Mouse (Mus musculus) forebrain, embryonic 16.5 days (tissue): ENCODE measurements around the gene Palld. TPM values are rescaled to one million over a fixed set of nuclear protein-coding genes. Genes with fewer than 3 reads are reported as not detected.

Experiments
- ATAC-seq: fragments of 200-750 bp; cut with Nextera tagmentation; 2 replicates; pipeline ENCODE4 v1.8.0; 2017; ENCODE audit warnings: mild to moderate bottlenecking, moderate library complexity
- H3K27ac ChIP-seq: fragments of 300-500 bp; sonication (generic); 2 replicates; pipeline ENCODE4 v1.5.1; 2014; ENCODE audit warnings: low read length, control low read depth
- H3K27me3 ChIP-seq: fragments of 300-500 bp; sonication (generic); replicated peaks from 2 replicates; pipeline ENCODE4 v1.6.1; 2014; ENCODE audit warnings: low read length; ENCODE audit not compliant: control insufficient read depth, insufficient read depth
- H3K36me3 ChIP-seq: fragments of 300-500 bp; sonication (generic); 2 replicates; pipeline ENCODE4 v1.6.1; 2014; ENCODE audit not compliant: control insufficient read depth, insufficient read depth
- H3K4me1 ChIP-seq: fragments of 300-500 bp; sonication (generic); replicated peaks from 2 replicates; pipeline ENCODE4 v1.6.1; 2014; ENCODE audit warnings: low read length; ENCODE audit not compliant: control insufficient read depth, insufficient read depth
- H3K4me2 ChIP-seq: fragments of 300-500 bp; sonication (generic); 2 replicates; pipeline ENCODE4 v1.6.1; 2014; ENCODE audit warnings: mild to moderate bottlenecking, low read length, control low read depth
- H3K4me3 ChIP-seq: fragments of 300-500 bp; sonication (generic); replicated peaks from 2 replicates; pipeline ENCODE4 v1.5.1; 2014; ENCODE audit warnings: mild to moderate bottlenecking, low read length, control low read depth
- H3K9ac ChIP-seq: fragments of 300-500 bp; sonication (generic); replicated peaks from 2 replicates; pipeline ENCODE4 v1.6.1; 2014; ENCODE audit warnings: low read depth, low read length, control low read depth
- H3K9me3 ChIP-seq: fragments of 300-500 bp; sonication (generic); 2 replicates; pipeline ENCODE4 v1.6.1; 2016; ENCODE audit warnings: low read length; ENCODE audit not compliant: control insufficient read depth
- WGBS: fragments of 180-500 bp; shearing (Covaris S2); extraction: QIAGEN DNeasy Blood & Tissue Kit; methylation state at CpG from one replicate; pipeline ENCODE4 v1.1.7; 2014; 5-methylcytosine and 5-hydroxymethylcytosine counted together
- polyA plus RNA-seq: library from polyadenylated mRNA; unstranded; fragments of >200 nt; fragmentation: Nextera tagmentation; extraction: Ambion mirVana; gene quantifications from 2 replicates; pipeline ENCODE4 v1.2.1, GENCODE M21; 2015

The Palld gene
- polyA plus RNA-seq, 1 experiment from 2014 or later, result 16.8 TPM

DNA sequence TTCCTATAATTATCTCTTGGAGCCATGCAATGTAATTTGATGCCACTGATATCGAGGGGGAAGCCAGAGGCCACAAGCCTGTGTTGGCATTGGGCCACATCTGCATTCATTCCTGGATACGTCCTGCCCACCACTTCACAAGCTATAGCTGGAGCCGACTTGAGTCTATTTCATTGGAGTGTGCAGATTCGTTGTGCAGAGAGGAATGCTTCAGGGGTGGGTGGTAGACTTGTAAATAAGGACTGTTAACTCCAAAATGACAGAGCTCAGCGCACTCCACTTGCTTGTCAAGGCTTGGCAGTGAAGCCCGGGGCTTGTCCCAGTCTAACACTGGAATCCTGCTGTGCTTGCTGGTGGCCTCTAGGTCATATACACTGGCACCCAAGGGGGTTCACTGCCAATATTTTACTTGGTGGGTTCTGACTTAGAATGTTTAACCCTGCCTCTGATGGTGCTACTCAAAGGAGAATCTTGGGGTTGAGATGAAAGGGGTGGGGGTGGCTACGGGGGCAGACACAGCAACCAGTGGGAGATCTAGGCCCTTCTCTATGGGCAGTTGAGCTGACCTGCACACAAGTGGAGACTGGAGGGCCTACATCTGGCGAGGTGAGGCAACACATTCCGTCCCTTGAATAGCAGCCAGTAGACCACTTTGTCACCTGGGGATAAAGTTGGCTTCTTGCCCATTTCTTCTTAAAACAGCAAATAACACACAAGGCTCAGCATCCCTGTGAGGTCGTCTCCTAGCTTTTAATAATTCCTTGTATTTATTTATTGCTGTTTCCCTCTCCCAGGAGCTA is 157.1 kb downstream of the Palld start:
- ATAC-seq, result 0 out of 2 replicates have a peak, but pooled peaks have one; percentile 38
- Histone ChIP-seq H3K27ac (no peak overlapping the region), H3K4me1 (peaks cover 4% of the 10 kb centered on the region; the same call in 1 of the 2 replicates), H3K9ac (no peak overlapping the region), H3K4me3 (no peak overlapping the region), H3K4me2 (no peak overlapping the region), H3K9me3 (no peaks in the 10 kb centered on the region), H3K27me3 (no peaks in the 10 kb centered on the region), H3K36me3 (no peaks in the 10 kb centered on the region)
- WGBS, result 31% methylated on average over 10 of the region's 10 CpGs

DNA sequence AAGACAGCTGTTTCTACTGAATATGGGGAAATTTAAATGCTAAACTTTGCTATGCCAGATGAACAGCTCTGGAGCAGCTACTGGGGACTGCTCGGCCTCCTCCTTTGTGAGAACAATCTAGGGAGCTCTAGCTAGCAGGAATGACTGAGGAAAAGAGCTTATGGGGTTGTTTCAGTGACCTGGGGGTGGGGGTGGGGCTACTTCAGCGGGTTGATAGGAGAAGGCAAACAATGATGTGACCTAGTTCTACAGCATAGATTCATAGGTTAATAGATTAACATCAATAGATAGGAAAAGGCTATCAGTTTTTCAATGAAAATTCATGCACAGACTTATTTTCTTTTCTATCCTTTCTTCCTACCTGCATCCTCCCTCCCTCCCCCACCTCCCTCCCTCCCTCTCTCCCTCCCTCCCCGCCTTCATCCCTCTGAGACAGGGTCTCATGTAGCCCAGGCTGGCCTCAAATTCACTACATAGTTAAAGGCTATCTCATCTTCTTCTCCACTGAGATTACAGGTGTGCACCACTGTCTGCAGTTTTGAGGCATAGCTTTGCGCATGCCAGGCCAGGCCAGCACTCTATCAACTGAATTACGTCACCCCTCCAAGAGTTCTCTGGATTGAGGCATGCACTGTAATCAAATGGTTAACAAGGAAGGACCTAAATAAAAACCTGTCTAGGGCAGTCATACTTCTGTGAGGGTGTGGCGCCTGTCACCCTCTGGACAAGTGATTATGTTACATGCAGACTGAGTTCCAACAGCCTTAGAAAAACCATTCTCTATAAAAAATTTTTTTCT is 158.5 kb downstream of the Palld start:
- ATAC-seq, result no peak
- no peaks in the 10 kb centered on the region for H3K36me3 ChIP-seq
- no peaks in the 10 kb centered on the region for H3K9me3 ChIP-seq
- no peak overlapping the region for H3K4me3 ChIP-seq
- H3K9ac ChIP-seq, result no peak overlapping the region
- 83% methylated on average over 6 of the region's 6 CpGs for WGBS
- H3K4me2 ChIP-seq, result no peak overlapping the region
- H3K4me1 ChIP-seq, result peaks cover 4% of the 10 kb centered on the region; the same call in 1 of the 2 replicates
- no peaks in the 10 kb centered on the region for H3K27me3 ChIP-seq
- H3K27ac ChIP-seq, result no peak overlapping the region

DNA sequence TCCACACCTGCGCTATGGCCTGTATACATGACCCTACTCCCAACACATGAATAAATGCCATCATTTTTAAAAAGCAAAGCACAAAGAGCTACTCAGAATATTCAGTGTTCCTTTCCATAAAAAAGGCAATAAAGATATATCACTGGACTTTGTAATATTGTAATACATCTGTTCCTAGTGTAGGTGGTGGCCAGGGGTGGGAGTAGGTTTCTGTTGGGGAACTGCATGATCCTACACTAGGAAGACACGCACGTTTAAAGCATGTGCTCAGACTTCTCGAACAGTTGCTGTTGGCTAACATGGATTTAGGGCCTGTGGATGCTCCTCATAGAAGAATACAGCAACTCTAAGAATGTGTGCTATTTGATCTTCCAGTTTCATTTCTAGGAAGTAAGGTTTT is 165.0 kb downstream of the Palld start:
- no peak overlapping the region for H3K4me2 ChIP-seq
- no peak overlapping the region for H3K9ac ChIP-seq
- WGBS, result 95% methylated on average over 4 of the region's 4 CpGs
- no peaks in the 10 kb centered on the region for H3K4me1 ChIP-seq
- no peaks in the 10 kb centered on the region for H3K27me3 ChIP-seq
- no peaks in the 10 kb centered on the region for H3K9me3 ChIP-seq
- no peak overlapping the region for H3K27ac ChIP-seq
- H3K4me3 ChIP-seq, result no peak overlapping the region
- ATAC-seq, result no peak
- H3K36me3 ChIP-seq, result no peaks in the 10 kb centered on the region

DNA sequence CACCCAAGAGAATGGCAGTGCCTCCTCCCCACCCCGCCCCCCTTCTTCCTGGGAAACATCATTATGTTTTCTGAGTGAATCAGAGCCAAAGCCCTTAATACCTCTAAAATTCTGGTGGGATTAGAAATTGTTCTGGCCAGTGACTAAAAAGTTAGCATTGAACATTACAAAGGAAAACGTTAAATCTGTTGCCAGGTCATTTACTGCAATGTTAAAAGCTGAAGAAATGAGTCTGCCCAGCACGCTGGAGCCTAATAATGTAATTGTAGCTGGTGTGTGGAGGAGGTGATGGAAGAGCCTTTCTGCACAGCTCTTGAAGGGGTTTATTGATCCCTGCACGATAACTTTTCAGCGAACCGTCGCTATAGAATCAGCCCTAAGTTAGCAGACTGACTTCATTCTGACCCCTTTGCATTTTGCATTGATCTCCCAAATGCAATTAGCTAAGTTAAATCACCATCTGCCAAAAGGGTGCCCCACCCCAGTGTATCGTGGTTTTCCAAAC is 165.7 kb downstream of the Palld start:
- WGBS, result 80% methylated on average over 8 of the region's 8 CpGs
- no peak for ATAC-seq
- Histone ChIP-seq H3K27ac (no peak overlapping the region), H3K4me3 (no peak overlapping the region), H3K4me2 (no peak overlapping the region), H3K9me3 (no peaks in the 10 kb centered on the region), H3K4me1 (no peaks in the 10 kb centered on the region), H3K9ac (no peak overlapping the region), H3K36me3 (no peaks in the 10 kb centered on the region), H3K27me3 (no peaks in the 10 kb centered on the region)

DNA sequence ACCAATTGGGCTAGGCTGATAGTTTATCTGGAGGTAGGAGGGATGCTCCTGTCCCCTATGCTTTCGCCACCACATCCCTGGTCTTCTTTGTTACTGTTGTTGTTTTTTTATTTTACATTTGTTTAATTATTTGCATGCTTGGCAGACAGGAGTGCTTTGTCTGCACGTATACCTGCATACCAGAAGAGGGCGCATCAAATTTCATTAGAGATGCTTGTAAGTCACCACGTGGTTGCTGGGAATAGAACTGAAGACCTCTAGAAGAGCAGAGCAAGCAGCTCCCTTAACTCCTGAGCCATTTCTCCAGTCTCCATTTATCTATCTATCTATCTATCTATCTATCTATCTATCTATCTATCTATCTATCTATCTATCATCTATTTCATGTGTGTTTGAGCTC is 166.4 kb downstream of the Palld start:
- Histone ChIP-seq H3K4me1 (no peaks in the 10 kb centered on the region), H3K9me3 (no peaks in the 10 kb centered on the region), H3K36me3 (no peaks in the 10 kb centered on the region), H3K4me3 (no peak overlapping the region), H3K9ac (no peak overlapping the region), H3K4me2 (no peak overlapping the region), H3K27ac (no peak overlapping the region), H3K27me3 (no peaks in the 10 kb centered on the region)
- WGBS, result 54% methylated on average over 4 of the region's 4 CpGs
- ATAC-seq, result no peak

DNA sequence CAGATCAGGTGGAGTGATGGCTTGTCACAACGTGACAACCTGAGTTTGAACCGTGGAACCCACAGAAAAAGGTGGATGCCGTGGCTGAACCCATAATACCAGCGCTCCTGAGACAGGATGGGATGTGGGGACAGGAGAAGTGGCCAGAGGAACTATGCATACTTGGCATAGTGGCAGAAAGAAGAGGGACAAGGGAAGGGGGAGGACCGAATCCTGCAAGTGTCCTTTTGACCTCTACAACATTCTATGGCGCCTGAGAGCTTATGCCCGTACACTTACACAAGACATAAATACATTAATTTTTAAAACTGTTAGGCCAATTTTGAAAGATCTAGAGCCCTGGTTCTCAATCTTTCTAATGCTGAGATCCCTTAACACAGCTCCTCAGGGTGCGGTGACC is 168.3 kb downstream of the Palld start:
- Histone ChIP-seq H3K27ac (no peak overlapping the region), H3K27me3 (no peaks in the 10 kb centered on the region), H3K36me3 (no peaks in the 10 kb centered on the region), H3K4me2 (no peak overlapping the region), H3K9me3 (no peaks in the 10 kb centered on the region), H3K4me3 (no peak overlapping the region), H3K4me1 (no peaks in the 10 kb centered on the region), H3K9ac (no peak overlapping the region)
- ATAC-seq, result no peak
- 94% methylated on average over 8 of the region's 8 CpGs for WGBS

DNA sequence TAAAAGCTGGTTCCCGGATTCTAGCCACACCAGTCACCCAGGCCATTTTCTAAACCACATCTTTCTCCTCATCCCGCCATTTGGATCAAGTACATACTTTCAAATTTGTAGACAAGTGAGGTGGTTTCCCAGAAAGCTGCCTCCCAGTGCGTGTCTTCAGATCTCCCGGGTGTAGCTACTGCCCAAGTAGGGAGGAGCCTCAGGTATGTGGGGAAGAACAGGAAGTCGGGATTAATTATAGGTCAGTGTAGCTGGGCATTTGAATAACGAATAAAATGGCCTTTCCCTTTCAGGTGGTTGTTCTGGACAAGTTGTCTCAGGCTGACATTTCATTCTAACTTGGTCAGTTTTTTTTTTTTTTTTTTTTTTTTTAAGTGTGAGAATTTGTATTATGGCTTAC is 170.3 kb downstream of the Palld start:
- no peak for ATAC-seq
- H3K4me3 ChIP-seq, result no peak overlapping the region
- 85% methylated on average over 6 of the region's 6 CpGs for WGBS

DNA sequence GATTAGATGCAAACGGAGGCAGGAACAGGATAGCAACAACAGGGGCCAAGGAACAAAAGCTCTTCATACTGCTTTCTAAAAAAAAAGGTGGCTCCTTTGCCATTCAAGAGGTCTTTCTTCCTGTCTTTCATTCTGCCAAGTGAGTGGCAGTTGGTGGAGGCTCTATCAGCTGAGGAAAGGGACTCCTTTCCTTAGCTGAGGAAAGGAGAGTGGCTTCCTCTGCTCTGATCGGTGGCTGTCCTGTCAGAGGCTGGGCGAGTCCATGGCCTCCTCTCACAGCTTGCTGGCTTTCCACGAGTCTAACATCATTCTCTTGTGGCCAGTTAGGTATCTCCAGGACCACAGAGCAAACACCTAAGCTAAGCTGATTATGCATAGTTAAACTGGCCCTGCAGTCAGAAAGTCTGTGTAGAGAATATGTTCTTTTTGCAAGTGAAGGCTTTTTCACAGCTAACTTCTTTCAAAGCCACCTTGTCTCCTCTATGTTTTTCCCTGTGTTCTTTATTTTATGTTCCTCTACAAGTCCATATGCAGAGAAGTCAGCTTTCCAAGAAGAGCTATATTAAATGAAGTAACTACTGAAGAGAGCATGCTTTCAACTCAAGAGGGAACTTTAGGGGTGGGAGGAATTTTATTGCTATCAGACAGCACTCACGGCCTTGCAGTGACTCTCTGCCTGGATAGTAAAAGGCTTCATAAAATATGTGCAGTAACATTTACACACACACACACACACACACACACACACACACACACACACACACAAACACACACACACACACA is 171.0 kb downstream of the Palld start:
- 67% methylated on average over 5 of the region's 5 CpGs for WGBS
- H3K4me2 ChIP-seq, result no peak overlapping the region
- H3K36me3 ChIP-seq, result no peaks in the 10 kb centered on the region
- H3K4me1 ChIP-seq, result no peaks in the 10 kb centered on the region
- no peak overlapping the region for H3K27ac ChIP-seq
- no peak overlapping the region for H3K4me3 ChIP-seq
- H3K9me3 ChIP-seq, result no peaks in the 10 kb centered on the region
- no peaks in the 10 kb centered on the region for H3K27me3 ChIP-seq
- no peak overlapping the region for H3K9ac ChIP-seq
- ATAC-seq, result no peak

More for the DNA sequence above, 170.3 kb downstream of the Palld start:
- no peak overlapping the region for H3K4me2 ChIP-seq
- no peaks in the 10 kb centered on the region for H3K9me3 ChIP-seq
- no peaks in the 10 kb centered on the region for H3K27me3 ChIP-seq
- H3K36me3 ChIP-seq, result no peaks in the 10 kb centered on the region
- H3K27ac ChIP-seq, result no peak overlapping the region
- no peaks in the 10 kb centered on the region for H3K4me1 ChIP-seq
- H3K9ac ChIP-seq, result no peak overlapping the region

DNA sequence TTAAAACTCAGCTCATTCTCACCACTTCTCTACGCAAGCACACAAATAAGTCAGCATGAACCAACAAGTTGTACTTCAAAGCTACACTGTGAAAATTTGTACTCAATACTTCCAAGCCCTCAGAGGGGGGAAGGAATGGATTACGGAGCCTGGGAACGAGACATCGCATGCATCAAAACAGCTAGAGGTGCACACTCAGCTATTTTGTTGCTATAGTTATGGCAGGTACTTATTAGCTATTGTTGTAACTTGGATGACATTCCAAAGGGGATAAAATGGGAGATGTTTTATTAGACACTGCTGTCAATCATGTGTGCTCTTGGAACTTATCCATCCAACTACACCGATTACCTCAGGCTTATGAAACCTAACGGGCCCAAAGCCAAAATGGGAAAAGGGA is 171.8 kb downstream of the Palld start:
- H3K9me3 ChIP-seq, result no peaks in the 10 kb centered on the region
- H3K9ac ChIP-seq, result no peak overlapping the region
- no peaks in the 10 kb centered on the region for H3K4me1 ChIP-seq
- no peak overlapping the region for H3K4me2 ChIP-seq
- ATAC-seq, result no peak
- no peaks in the 10 kb centered on the region for H3K36me3 ChIP-seq
- WGBS, result 70% methylated on average over 6 of the region's 6 CpGs
- H3K4me3 ChIP-seq, result no peak overlapping the region
- H3K27me3 ChIP-seq, result no peaks in the 10 kb centered on the region
- H3K27ac ChIP-seq, result no peak overlapping the region
